12 mouse cellular contexts compared by ENCODE assay signal in the genomic region with DNA sequence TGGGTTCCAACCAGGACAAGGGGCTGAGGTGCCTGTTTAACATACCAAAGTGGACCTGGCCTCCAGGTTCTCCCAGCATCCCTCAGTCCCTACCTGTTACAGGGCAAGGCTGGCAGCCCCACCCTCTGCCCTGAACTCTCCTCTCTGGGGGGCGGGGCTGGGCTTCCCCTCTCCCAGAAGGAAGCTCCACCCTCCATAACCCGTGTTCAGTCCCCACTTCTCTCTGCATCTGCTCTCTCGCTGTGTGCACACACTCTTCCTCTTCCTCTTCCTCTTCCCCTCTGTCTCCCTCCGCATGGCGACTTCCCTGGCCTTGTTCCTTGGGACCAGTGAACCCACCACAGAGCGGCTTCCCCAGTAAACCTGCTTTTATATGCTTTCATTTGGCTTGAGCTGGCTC.
DNase-seq lines count a peak whose midpoint lies in the region; ATAC-seq and TF ChIP-seq lines count a peak whose summit lies in the region.
"Had no signal": no experiment of that assay in that cellular context is flagged by ENCODE, and none has a peak within 500 bp of the region (broad histone marks: within the 10 kb centered on the region; RNA-seq: fewer than 3 reads in every experiment).

No protein-coding gene starts in this region.

- no peaks in the 10 kb centered on the region for H3K27me3 ChIP-seq in kidney, embryonic 16.5 days (ENCODE audit: insufficient read depth, low read length)
- H3K27me3 ChIP-seq in kidney, adult 2 months (replicated peaks; ENCODE audit: control insufficient read depth, insufficient read depth, low read length) = no peaks in the 10 kb centered on the region
- H3K27me3 ChIP-seq in liver, postnatal 0 days (ENCODE audit: insufficient read depth, low read length) = no peaks in the 10 kb centered on the region

- WGBS in kidney, embryonic 16.5 days = 36% methylated on average over 6 of the region's 6 CpGs
- 25% methylated on average over 6 of the region's 6 CpGs for WGBS in kidney, adult 2 months
- 10% methylated on average over 6 of the region's 6 CpGs for WGBS in liver, postnatal 0 days (ENCODE audit: insufficient replicate concordance)

- no peak for ATAC-seq in kidney, embryonic 16.5 days (ENCODE audit: low FRiP score, low TSS enrichment)
- peak; percentile 82 for ATAC-seq in common myeloid progenitor, adult 5-6 weeks (replicated peaks; ENCODE audit: low read depth, poor library complexity, severe bottlenecking)
- no peak for ATAC-seq in liver, postnatal 0 days

- H3K9ac ChIP-seq in kidney, embryonic 16.5 days (replicated peaks; ENCODE audit: low read length) = no peak overlapping the region
- H3K9ac ChIP-seq in liver, postnatal 0 days (replicated peaks) = no peak overlapping the region

- peak overlapping the region; percentile 23; the same call in 1 of the 2 replicates for H3K4me2 ChIP-seq in kidney, embryonic 16.5 days (replicated peaks; ENCODE audit: low read depth, low read length)
- 0 out of 2 replicates have a peak overlapping the region, but pooled peaks have one; percentile 3 for H3K4me2 ChIP-seq in liver, postnatal 0 days (ENCODE audit: low read depth, low read length)

- no peak for TF ChIP-seq EP300 in liver, postnatal 0 days (IDR thresholded peaks at IDR 0.05; ENCODE audit: low read depth)

- DNase-seq in kidney, adult 2 months = no peak
- peak; percentile 33 for DNase-seq in ES-CJ7 (ENCODE audit: low read depth, low spot score)
- no peak for DNase-seq in liver, postnatal 0 days
- DNase-seq in thymus, postnatal 4 days = no peak
- no peak for DNase-seq in layer of hippocampus, postnatal 36 days
- DNase-seq: adrenal gland, postnatal 14 days; cerebellum, adult 9-11 months; heart, postnatal 4 days; kidney, adult 8-10 months had no signal

- no peak for TF ChIP-seq CTCF in kidney, adult 2 months (conservative IDR thresholded peaks at IDR 0.05; ENCODE audit: insufficient read depth, insufficient read length, low read depth, low read length)
- no peak for TF ChIP-seq CTCF in liver, postnatal 0 days (IDR thresholded peaks at IDR 0.05; ENCODE audit: low read depth)

- H3K4me1 ChIP-seq in kidney, embryonic 16.5 days (ENCODE audit: insufficient read depth, low read length) = peaks cover 4% of the 10 kb centered on the region; the same call in 1 of the 2 replicates
- H3K4me1 ChIP-seq in kidney, adult 2 months (ENCODE audit: control insufficient read depth, insufficient read depth, low read length) = no peaks in the 10 kb centered on the region
- H3K4me1 ChIP-seq in liver, postnatal 0 days (ENCODE audit: insufficient read depth) = no peaks in the 10 kb centered on the region

- TF ChIP-seq POLR2A in kidney, adult 2 months (IDR thresholded peaks at IDR 0.05; ENCODE audit: low read depth, low read length) = no peak

- H3K27ac ChIP-seq in kidney, embryonic 16.5 days (ENCODE audit: low read length) = no peak overlapping the region
- no peak overlapping the region for H3K27ac ChIP-seq in kidney, adult 2 months (ENCODE audit: insufficient read depth, low read depth, low read length)
- H3K27ac ChIP-seq in liver, postnatal 0 days (ENCODE audit: low read depth) = no peak overlapping the region
- H3K27ac ChIP-seq: embryonic facial prominence, embryonic 10.5 days had no signal

- no peak overlapping the region for H3K4me3 ChIP-seq in kidney, embryonic 16.5 days (ENCODE audit: low read length)
- H3K4me3 ChIP-seq in kidney, adult 2 months (ENCODE audit: insufficient read depth, low read depth, low read length) = no peak overlapping the region
- no peak overlapping the region for H3K4me3 ChIP-seq in liver, postnatal 0 days (ENCODE audit: low read depth, low read length)
- H3K4me3 ChIP-seq: embryonic facial prominence, embryonic 10.5 days had no signal

- no peaks in the 10 kb centered on the region for H3K36me3 ChIP-seq in kidney, embryonic 16.5 days (ENCODE audit: insufficient read depth, low read length)
- no peaks in the 10 kb centered on the region for H3K36me3 ChIP-seq in kidney, adult 2 months (ENCODE audit: control insufficient read depth, insufficient read depth, low read length)
- H3K36me3 ChIP-seq in liver, postnatal 0 days (replicated peaks; ENCODE audit: insufficient read depth, low read length) = no peaks in the 10 kb centered on the region
- H3K36me3 ChIP-seq: embryonic facial prominence, embryonic 10.5 days had no signal

- peaks cover 8% of the 10 kb centered on the region for H3K9me3 ChIP-seq in kidney, embryonic 16.5 days (ENCODE audit: low read length)
- no peaks in the 10 kb centered on the region for H3K9me3 ChIP-seq in liver, postnatal 0 days (ENCODE audit: low read length)
